Mouse (Mus musculus) neural tube, embryonic 11.5 days (tissue): ENCODE results near the gene Gpx4. TPM values are rescaled to one million over a fixed set of nuclear protein-coding genes. Genes with fewer than 3 reads are reported as not detected.

Source experiments
- ATAC-seq: fragments of 200-750 bp; cut with Nextera tagmentation; 2 replicates; pipeline ENCODE4 v1.8.0; 2017; ENCODE audit warnings: moderate number of reproducible peaks, mild to moderate bottlenecking, moderate TSS enrichment, moderate library complexity; ENCODE audit not compliant: insufficient read depth, low FRiP score, low TSS enrichment
- DNase-seq: peaks from one replicate; pipeline ENCODE4 v3.0.0-alpha.2; 2015; ENCODE audit warnings: low spot score
- H3K27ac ChIP-seq: fragments of 300-500 bp; sonication (generic); 2 replicates; pipeline ENCODE4 v1.5.1; 2014; ENCODE audit warnings: low read depth, mild to moderate bottlenecking, low read length
- H3K27me3 ChIP-seq: fragments of 300-500 bp; sonication (generic); 2 replicates; pipeline ENCODE4 v1.6.1; 2014; ENCODE audit warnings: mild to moderate bottlenecking, low read length, mixed read lengths; ENCODE audit not compliant: control insufficient read depth, insufficient read depth
- H3K36me3 ChIP-seq: fragments of 300-500 bp; sonication (generic); 2 replicates; pipeline ENCODE4 v1.6.1; 2014; ENCODE audit warnings: mild to moderate bottlenecking, low read length, moderate library complexity, mixed read lengths; ENCODE audit not compliant: control insufficient read depth, insufficient read depth
- H3K4me1 ChIP-seq: fragments of 300-500 bp; sonication (generic); 2 replicates; pipeline ENCODE4 v1.6.1; 2014; ENCODE audit warnings: low read length, mixed read lengths; ENCODE audit not compliant: control insufficient read depth, insufficient read depth
- H3K4me2 ChIP-seq: fragments of 300-500 bp; sonication (generic); 2 replicates; pipeline ENCODE4 v1.6.1; 2014; ENCODE audit warnings: low read depth, mild to moderate bottlenecking, moderate library complexity
- H3K4me3 ChIP-seq: fragments of 300-500 bp; sonication (generic); 2 replicates; pipeline ENCODE4 v1.5.1; 2014; ENCODE audit warnings: low read depth, low read length
- H3K9ac ChIP-seq: fragments of 300-500 bp; sonication (generic); 2 replicates; pipeline ENCODE4 v1.6.1; 2014; ENCODE audit warnings: mild to moderate bottlenecking, low read length
- H3K9me3 ChIP-seq: fragments of 300-500 bp; sonication (generic); 2 replicates; pipeline ENCODE4 v1.6.1; 2016; ENCODE audit warnings: low read length; ENCODE audit not compliant: control insufficient read depth
- whole genome bisulfite sequencing: fragments of 180-500 bp; shearing (Covaris S2); extraction: QIAGEN DNeasy Blood & Tissue Kit; methylation state at CpG from one replicate; pipeline ENCODE4 v1.1.7; 2014; 5-methylcytosine and 5-hydroxymethylcytosine counted together
- polyA plus RNA-seq: library from polyadenylated mRNA; unstranded; fragments of >200 nt; fragmentation: Nextera tagmentation; extraction: Ambion mirVana; gene quantifications from 2 replicates; pipeline ENCODE4 v1.2.1, GENCODE M21; 2014

Gene Gpx4
- polyA plus RNA-seq, 1 experiment from 2014 or later, result 570 TPM

GRCm38 (mm10) chr10:80055891-80056290 lies 8.9 kb downstream of the Gpx4 start:
- peaks cover 10% of the 10 kb centered on the region for H3K36me3 ChIP-seq

GRCm38 (mm10) chr10:80056506-80056905 lies 9.5 kb downstream of the Gpx4 start:
- ATAC-seq, result no peak
- Histone ChIP-seq H3K27me3 (no peaks in the 10 kb centered on the region), H3K9me3 (no peaks in the 10 kb centered on the region), H3K27ac (no peak overlapping the region), H3K9ac (no peak overlapping the region), H3K4me1 (peaks cover 7% of the 10 kb centered on the region), H3K4me2 (no peak overlapping the region), H3K4me3 (no peak overlapping the region), H3K36me3 (peaks cover 10% of the 10 kb centered on the region)
- 95% methylated on average over 4 of the region's 4 CpGs for WGBS
- DNase-seq, result no peak

More at GRCm38 (mm10) chr10:80055891-80056290, 8.9 kb downstream of the Gpx4 start:
- H3K4me3 ChIP-seq, result no peak overlapping the region
- no peaks in the 10 kb centered on the region for H3K9me3 ChIP-seq
- H3K9ac ChIP-seq, result no peak overlapping the region
- no peak overlapping the region for H3K27ac ChIP-seq
- H3K27me3 ChIP-seq, result no peaks in the 10 kb centered on the region
- no peak overlapping the region for H3K4me2 ChIP-seq
- peaks cover 7% of the 10 kb centered on the region for H3K4me1 ChIP-seq
- ATAC-seq (no peak), DNase-seq (no peak)
- 91% methylated on average over 9 of the region's 10 CpGs for WGBS

- WGBS, result 92% methylated on average over 27 of the region's 27 CpGs
- Histone ChIP-seq H3K9ac (no peak overlapping the region), H3K9me3 (no peaks in the 10 kb centered on the region), H3K4me1 (peaks cover 7% of the 10 kb centered on the region), H3K27me3 (no peaks in the 10 kb centered on the region), H3K4me3 (no peak overlapping the region), H3K4me2 (no peak overlapping the region), H3K27ac (no peak overlapping the region), H3K36me3 (peaks cover 12% of the 10 kb centered on the region)
- DNase-seq, result no peak
- no peak for ATAC-seq
These were observed 10.2 kb downstream of the Gpx4 start for GRCm38 (mm10) chr10:80056976-80057682.

GRCm38 (mm10) chr10:80057683-80058326 lies 10.8 kb downstream of the Gpx4 start:
- 80% methylated on average over 30 of the region's 30 CpGs for WGBS
- H3K4me1 ChIP-seq, result peaks cover 7% of the 10 kb centered on the region
- DNase-seq, result no peak
- H3K9ac ChIP-seq, result no peak overlapping the region
- H3K9me3 ChIP-seq, result no peaks in the 10 kb centered on the region
- no peak overlapping the region for H3K4me2 ChIP-seq
- H3K36me3 ChIP-seq, result peaks cover 15% of the 10 kb centered on the region
- H3K27me3 ChIP-seq, result no peaks in the 10 kb centered on the region
- H3K4me3 ChIP-seq, result no peak overlapping the region
- ATAC-seq, result no peak
- H3K27ac ChIP-seq, result no peak overlapping the region

GRCm38 (mm10) chr10:80063104-80063503 lies 16.1 kb downstream of the Gpx4 start:
- 91% methylated on average over 5 of the region's 5 CpGs for WGBS
- H3K9ac ChIP-seq, result no peak overlapping the region
- no peaks in the 10 kb centered on the region for H3K27me3 ChIP-seq
- H3K4me2 ChIP-seq, result no peak overlapping the region
- no peaks in the 10 kb centered on the region for H3K4me1 ChIP-seq
- H3K36me3 ChIP-seq, result peaks cover 7% of the 10 kb centered on the region
- ATAC-seq, result no peak
- no peak overlapping the region for H3K27ac ChIP-seq
- no peak overlapping the region for H3K4me3 ChIP-seq
- H3K9me3 ChIP-seq, result no peaks in the 10 kb centered on the region
- no peak for DNase-seq

- Histone ChIP-seq H3K4me3 (no peak overlapping the region), H3K4me2 (no peak overlapping the region), H3K27me3 (no peaks in the 10 kb centered on the region), H3K36me3 (peaks cover 7% of the 10 kb centered on the region), H3K4me1 (no peaks in the 10 kb centered on the region), H3K27ac (no peak overlapping the region), H3K9me3 (no peaks in the 10 kb centered on the region), H3K9ac (no peak overlapping the region)
- 81% methylated on average over 23 of the region's 23 CpGs for WGBS
- DNase-seq (no peak), ATAC-seq (no peak)
These were observed 17.1 kb downstream of the Gpx4 start for GRCm38 (mm10) chr10:80063877-80064650.

- Histone ChIP-seq H3K4me3 (no peak overlapping the region; the same call in 1 of the 2 replicates), H3K27ac (no peak overlapping the region), H3K27me3 (no peaks in the 10 kb centered on the region), H3K9me3 (no peaks in the 10 kb centered on the region), H3K4me2 (no peak overlapping the region), H3K9ac (no peak overlapping the region), H3K4me1 (no peaks in the 10 kb centered on the region), H3K36me3 (peaks cover 1% of the 10 kb centered on the region; the same call in 1 of the 2 replicates)
- WGBS, result 91% methylated on average over 6 of the region's 7 CpGs
- ATAC-seq (no peak), DNase-seq (no peak)
These were observed 22.3 kb downstream of the Gpx4 start for GRCm38 (mm10) chr10:80069251-80069650.

GRCm38 (mm10) chr10:80069948-80070450 lies 23.0 kb downstream of the Gpx4 start:
- ATAC-seq (no peak), DNase-seq (no peak)
- no peaks in the 10 kb centered on the region for H3K27me3 ChIP-seq
- H3K4me1 ChIP-seq, result no peaks in the 10 kb centered on the region
- H3K27ac ChIP-seq, result no peak overlapping the region
- no peak overlapping the region for H3K4me3 ChIP-seq
- no peak overlapping the region for H3K9ac ChIP-seq
- 94% methylated on average over 4 of the region's 4 CpGs for WGBS
- no peaks in the 10 kb centered on the region for H3K36me3 ChIP-seq
- H3K9me3 ChIP-seq, result no peaks in the 10 kb centered on the region
- H3K4me2 ChIP-seq, result no peak overlapping the region
